Mouse (Mus musculus) kidney, adult 2 months (tissue): Measurements from ENCODE around the gene Mgat4a. TPM values are rescaled to one million over a fixed set of nuclear protein-coding genes. Genes with fewer than 3 reads are reported as not detected.
A peak's percentile ranks its signal among the peaks of the same experiment; 100 is the strongest.

Source experiments
- DNase-seq: peaks from one replicate; pipeline ENCODE4 v3.0.0; 2021
- H3K27ac ChIP-seq: fragments of 200-500 bp; 2 replicates; pipeline ENCODE4 v1.5.1; 2012; ENCODE audit warnings: low read depth, low read length, control low read depth, inconsistent platforms; ENCODE audit not compliant: insufficient read depth
- H3K27me3 ChIP-seq: fragments of 200-500 bp; replicated peaks from 2 replicates; pipeline ENCODE4 v1.6.1; 2012; ENCODE audit warnings: mild to moderate bottlenecking, moderate library complexity, low read length, inconsistent platforms; ENCODE audit not compliant: control insufficient read depth, insufficient read depth
- H3K36me3 ChIP-seq: fragments of 200-500 bp; 2 replicates; pipeline ENCODE4 v1.6.1; 2012; ENCODE audit warnings: mild to moderate bottlenecking, moderate library complexity, low read length, inconsistent platforms; ENCODE audit not compliant: control insufficient read depth, insufficient read depth
- H3K4me1 ChIP-seq: fragments of 200-500 bp; 2 replicates; pipeline ENCODE4 v1.6.1; 2011; ENCODE audit warnings: low read length; ENCODE audit not compliant: control insufficient read depth, insufficient read depth
- H3K4me3 ChIP-seq: fragments of 200-500 bp; 2 replicates; pipeline ENCODE4 v1.5.1; 2011; ENCODE audit warnings: mild to moderate bottlenecking, low read depth, low read length, control low read depth; ENCODE audit not compliant: insufficient read depth
- CTCF ChIP-seq: fragments of 200-500 bp; conservative IDR thresholded peaks from 2 replicates; pipeline ENCODE4 v1.5.1; 2011; ENCODE audit warnings: low read depth, mild to moderate bottlenecking, control low read depth, low read length, moderate library complexity, mixed read lengths; ENCODE audit not compliant: insufficient read depth, insufficient read length
- POLR2A ChIP-seq: fragments of 200-500 bp; IDR thresholded peaks from one replicate; pipeline ENCODE4 v1.6.1; 2011; ENCODE audit warnings: low read depth, low read length, control low read depth
- WGBS: fragments of 180-500 bp; shearing (Covaris S2); methylation state at CpG from one replicate; pipeline ENCODE4 v1.1.7; 2018; 5-methylcytosine and 5-hydroxymethylcytosine counted together
- polyA plus RNA-seq: library from polyadenylated mRNA; depleted of rRNA; stranded (reverse); fragments of >200 nt; gene quantifications from 2 replicates; pipeline ENCODE4 v1.2.3, GENCODE M21; 2012; rRNA removed

Gene Mgat4a
- polyA plus RNA-seq, 1 experiment = 12.8 TPM

DNA sequence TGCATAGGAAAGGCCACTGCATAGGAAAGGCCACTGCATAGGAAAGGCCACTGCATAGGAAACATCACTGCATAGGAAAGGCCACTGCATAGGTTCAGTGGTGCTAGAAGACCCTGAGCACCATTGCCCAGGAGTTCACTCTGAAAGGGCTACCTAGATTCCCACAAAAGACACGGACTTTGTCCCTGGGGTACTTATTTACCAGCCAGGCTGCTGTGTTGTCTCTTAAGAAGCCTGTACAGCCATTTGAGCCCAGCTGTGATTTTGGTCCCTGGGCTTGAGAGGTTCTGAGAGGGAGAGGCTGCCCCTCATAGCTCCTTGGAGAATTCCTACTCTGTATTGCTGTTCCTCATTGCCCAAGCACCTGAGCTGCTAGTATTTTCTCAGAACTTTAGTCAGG lies 144.3 kb downstream of the Mgat4a start:
- Histone ChIP-seq H3K36me3 (no peaks in the 10 kb centered on the region), H3K4me1 (peaks cover 5% of the 10 kb centered on the region; the same call in 1 of the 2 replicates), H3K27me3 (no peaks in the 10 kb centered on the region), H3K4me3 (no peak overlapping the region), H3K27ac (no peak overlapping the region)
- no peak for TF ChIP-seq POLR2A
- no peak for TF ChIP-seq CTCF
- peak; percentile 74 for DNase-seq
- WGBS = 67% methylated on average over 1 of the region's 1 CpGs

DNA sequence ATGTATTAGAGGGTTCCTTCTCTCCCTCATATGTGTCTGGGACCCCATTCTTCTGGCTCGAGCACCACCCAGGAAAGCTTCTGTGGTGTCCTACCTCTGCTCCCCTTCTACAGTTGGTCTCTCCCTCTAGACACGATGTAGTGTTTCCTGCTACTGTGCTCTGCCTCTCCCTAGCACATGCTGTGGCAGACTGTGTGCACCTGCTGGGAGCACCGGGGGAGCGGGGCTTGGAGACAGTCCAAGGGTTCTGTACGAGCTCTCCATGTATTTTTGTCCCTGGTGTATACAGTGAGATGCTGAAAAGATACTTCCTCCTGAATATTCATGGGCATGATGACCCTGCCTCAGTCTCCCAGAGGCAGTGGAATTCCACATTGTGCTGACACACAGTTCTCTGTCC lies 147.6 kb downstream of the Mgat4a start:
- no peak for TF ChIP-seq POLR2A
- no peak for TF ChIP-seq CTCF
- WGBS = 88% methylated on average over 5 of the region's 5 CpGs
- Histone ChIP-seq H3K27me3 (no peaks in the 10 kb centered on the region), H3K36me3 (no peaks in the 10 kb centered on the region), H3K27ac (no peak overlapping the region), H3K4me1 (peaks cover 5% of the 10 kb centered on the region; the same call in 1 of the 2 replicates), H3K4me3 (no peak overlapping the region)
- DNase-seq = no peak

Other genes starting within 250 kb of the Mgat4a start
- gene Inpp4a, start 241.2 kb downstream of the Mgat4a start, polyA plus RNA-seq = 7.5 and 7.7 TPM in 2 replicates
- 63.3 and 83.9 TPM in 2 replicates for gene Coa5, start 110.9 kb downstream of the Mgat4a start, polyA plus RNA-seq
- 50.2 and 60.3 TPM in 2 replicates for gene Unc50, start 110.9 kb downstream of the Mgat4a start, polyA plus RNA-seq
- 0.86 and 1.2 TPM in 2 replicates for gene 2010300C02Rik, start 179.1 kb upstream of the Mgat4a start, polyA plus RNA-seq